Mouse (Mus musculus) thymus, postnatal 10 days (tissue): Measurements from ENCODE around the gene Zcchc3.
"Not testable (repeated sequence)": the region's sequence is repeated elsewhere in the genome, so short reads cannot be mapped to it uniquely, and the experiment has no call there.

Source experiments
- DNase-seq, 2 experiments: peaks; one replicate each; pipeline ENCODE4 v3.0.0; 2021; ENCODE audit warnings: low spot score in 2 of 2

Zcchc3 gene

GRCm38 (mm10) chr2:152414591-152415165, at the start of gene Zcchc3:
Gene Zcchc3 (minus strand): TSS chr2:152415027.
- peak in 1 of 2 experiments; percentile 19 for DNase-seq

- no peak for DNase-seq
These were observed 44.4 kb upstream of the Zcchc3 start for GRCm38 (mm10) chr2:152459241-152459640.

DNA sequence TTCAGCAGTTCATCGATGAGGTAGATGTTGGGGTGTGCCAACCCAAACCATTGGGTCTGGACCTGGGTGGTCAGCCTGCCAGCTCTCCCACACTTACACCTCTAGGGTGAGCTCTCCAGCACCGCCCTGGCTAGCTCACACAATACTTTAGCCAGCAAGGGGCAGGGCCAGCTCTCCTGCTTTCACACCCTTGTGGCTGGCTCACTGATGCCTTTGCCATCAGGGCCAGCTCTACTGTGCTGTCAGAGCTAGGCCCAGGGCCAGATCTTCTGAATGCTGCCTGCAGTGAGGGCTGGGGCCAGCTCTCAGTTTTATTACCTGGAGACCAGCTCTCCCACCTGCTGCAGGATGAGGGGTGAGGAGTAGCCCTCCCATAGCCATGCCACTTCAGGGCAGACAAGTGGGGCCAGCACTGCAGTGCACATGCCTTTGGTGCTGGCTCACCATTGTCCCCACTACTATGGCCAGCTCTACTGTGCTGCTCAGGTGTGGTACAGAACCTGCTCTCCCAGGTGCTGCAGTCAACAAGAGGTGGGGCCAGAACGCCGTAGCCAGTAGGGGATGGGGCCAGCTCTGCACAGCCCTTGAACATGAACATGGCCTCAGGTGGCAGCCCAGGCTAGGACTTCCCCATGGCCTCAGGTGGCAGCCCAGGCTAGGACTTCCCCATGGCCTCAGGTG, 37.4 kb upstream of the Zcchc3 start:
- DNase-seq = no peak

DNA sequence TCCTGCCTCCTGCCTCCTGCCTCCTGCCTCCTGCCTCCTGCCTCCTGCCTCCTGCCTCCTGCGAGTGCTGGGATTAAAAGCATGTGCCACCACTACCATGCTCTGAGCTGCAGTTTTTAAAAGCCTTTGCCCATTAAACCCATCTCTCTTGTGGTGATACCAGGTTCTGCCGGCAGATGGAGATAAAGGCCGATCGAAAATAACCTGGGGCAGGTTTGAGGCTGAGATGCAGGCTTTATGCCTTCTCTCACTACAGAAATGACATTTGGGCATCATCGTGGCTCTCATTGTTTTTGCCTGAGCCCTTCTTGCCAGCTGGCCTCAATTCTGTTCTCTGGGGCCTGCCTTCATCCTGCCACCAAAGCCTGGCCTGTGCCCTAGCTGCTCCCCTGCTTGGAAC, 35.4 kb upstream of the Zcchc3 start:
- DNase-seq = peak in 1 of 2 experiments; percentile 35

- no peak for DNase-seq
These were observed 32.6 kb upstream of the Zcchc3 start for GRCm38 (mm10) chr2:152447461-152447860.

DNA sequence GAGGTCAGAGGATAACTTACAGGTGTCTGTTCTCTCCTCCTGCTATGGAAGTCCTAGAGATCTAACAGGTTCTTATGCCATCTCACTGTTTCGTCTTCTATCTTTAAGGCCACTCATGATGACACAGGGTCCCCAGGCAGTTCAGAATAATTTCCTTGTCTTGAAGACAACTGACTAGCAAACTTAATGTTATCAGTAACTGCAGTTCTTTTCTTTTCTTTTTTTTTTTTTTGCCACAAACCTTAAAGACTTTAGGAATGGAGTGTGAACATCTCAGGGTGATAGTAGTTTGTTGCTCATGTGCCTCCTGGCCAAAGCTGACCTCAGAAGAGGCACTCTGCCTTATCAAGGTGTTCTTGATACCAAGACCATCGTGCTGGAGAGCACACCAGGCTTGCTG, 31.8 kb upstream of the Zcchc3 start:
- DNase-seq = no peak

DNA sequence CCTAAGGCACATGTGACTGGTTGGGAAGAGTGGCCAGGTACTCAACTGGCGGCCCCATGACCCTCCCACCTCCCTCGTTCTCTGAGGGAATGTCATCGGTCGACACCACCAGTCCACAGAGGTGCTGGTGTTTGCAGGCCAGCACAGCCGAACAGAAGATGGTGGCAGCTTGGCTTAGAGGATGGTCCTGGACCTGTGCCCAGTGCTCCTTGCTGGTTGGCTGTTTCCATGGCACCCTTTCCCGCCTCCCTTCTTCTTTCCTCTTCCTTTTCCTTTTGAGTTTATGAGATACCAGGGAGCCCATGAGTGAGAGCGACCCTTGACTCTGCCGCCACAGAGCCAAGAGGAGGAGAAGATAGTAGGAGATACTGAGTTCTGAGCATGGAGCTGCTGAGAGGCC, 28.5 kb upstream of the Zcchc3 start:
- no peak for DNase-seq

DNA sequence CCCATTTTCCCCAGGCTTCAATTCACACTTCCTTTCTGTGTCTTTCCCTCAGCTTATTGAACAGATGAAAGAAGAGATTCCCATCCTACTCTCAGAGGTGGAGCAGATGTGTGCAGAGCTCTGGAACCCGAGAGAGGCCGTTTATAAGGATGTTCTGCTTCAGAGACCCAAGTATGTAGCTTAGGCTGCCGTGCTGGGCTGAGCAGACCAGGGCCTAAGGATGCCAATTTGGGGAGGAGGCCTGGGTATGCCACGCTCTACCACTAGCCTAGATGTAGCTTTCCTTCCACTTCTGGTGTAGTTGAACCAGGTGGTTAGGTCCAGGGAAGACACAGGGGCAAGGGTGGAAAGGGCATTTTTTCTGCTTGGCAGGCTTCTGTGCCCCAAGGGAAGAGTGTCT, 27.5 kb upstream of the Zcchc3 start:
- no peak for DNase-seq

DNA sequence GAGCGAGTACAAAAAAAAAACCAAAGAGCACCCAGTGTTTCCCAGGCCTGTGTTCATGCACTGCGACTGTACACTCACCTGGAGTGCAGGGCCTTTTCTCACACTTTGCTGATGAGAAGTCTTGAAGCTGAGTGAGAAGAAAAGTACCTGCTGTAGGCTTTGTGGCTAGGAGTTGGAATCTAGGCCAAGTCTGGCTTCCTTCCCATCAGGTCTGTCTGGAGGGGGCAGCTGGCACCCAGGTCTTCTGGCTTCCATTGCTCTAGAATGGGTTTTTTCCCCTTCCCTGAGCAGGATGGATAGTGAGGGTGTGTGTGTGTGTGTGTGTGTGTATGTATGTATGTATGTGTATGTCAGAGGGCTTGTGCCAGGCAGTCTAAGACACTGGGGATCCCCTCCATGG, 25.0 kb upstream of the Zcchc3 start:
- DNase-seq = no peak

GRCm38 (mm10) chr2:152438963-152439362, 24.1 kb upstream of the Zcchc3 start:
- DNase-seq = no peak

- peak; percentile 51 to 87 for DNase-seq
These were observed 22.4 kb upstream of the Zcchc3 start for GRCm38 (mm10) chr2:152436983-152437860.

DNA sequence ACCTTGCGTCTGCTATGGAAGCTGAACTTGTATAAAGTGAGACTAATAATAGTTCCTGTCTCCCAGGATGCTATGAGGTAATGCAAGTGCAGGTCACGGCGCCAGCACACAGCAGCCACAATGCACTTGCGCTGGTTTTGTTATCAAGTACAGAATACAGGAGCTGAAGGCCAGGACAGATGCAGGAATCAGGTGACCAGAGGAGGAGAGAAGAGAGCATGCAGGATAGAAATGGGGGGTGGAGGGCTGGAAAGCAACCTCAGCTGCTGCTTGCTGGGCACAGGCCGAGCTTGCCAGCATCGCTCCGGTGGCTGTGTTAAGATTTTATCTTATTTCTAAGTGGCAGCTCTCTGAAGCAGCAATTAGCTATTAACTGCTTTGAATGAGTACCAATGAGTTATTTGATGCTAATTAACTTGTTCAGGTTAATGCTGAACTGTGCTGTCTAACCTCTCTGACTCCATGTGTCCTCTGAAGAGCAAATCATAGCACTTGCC, 21.6 kb upstream of the Zcchc3 start:
- DNase-seq = no peak

DNA sequence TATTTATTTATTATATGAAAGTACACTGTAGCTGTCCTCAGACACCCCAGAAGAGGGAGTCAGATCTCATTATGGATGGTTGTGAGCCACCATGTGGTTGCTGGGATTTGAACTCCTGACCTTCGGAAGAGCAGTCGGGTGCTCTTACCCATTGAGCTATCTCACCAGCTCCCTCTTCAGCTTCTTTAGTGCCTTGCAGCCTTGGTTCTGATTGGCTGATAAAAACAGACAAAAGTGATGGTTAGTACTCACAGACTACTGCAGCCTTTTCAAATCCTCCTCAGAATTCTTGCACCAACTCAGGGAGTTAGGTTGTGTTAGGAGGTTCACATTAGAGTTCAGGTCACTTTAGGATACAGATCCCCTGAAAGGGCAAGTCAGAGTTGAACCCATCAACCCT, 13.7 kb upstream of the Zcchc3 start:
- DNase-seq = not testable (repeated sequence)

DNA sequence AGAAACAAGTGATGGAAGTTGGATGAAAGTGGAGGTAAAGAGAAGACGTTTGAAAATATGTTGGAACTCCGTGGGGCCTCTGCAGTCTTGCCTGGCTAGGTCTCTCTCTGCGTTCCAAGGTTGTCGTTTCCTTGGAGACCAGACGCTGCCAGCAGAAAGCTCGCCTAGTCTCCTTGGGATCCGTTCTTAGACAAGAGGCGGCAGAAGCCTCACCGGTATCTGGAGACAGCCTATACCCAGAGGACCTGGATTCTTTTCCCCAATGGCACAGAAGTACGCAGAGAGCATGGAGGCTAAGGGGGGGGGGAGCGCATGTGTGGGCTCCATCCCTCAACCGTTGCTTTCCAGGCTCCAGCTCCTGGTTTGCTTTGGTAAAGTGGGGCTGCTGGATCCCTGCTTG, 12.7 kb upstream of the Zcchc3 start:
- no peak for DNase-seq

DNA sequence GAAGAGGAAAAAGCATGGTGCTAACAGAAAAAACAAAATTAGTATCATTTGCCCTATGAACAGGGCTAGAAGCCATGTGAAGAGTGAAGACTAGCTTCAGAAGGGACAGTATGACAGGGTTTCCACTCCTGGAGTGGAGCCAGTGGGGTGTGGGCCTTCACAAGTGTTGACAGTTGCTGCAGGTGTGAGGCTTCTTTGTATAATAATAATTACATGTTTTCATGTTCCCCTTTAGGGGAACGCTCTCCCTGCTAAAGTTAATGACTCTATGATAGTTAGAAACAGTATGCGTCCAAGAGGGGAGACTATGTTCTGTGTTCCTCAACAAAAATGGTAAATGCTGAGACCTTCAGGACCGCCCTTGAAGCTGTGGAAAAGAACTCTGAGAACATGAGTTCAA, 959 bp upstream of the Zcchc3 start:
- DNase-seq = no peak

DNA sequence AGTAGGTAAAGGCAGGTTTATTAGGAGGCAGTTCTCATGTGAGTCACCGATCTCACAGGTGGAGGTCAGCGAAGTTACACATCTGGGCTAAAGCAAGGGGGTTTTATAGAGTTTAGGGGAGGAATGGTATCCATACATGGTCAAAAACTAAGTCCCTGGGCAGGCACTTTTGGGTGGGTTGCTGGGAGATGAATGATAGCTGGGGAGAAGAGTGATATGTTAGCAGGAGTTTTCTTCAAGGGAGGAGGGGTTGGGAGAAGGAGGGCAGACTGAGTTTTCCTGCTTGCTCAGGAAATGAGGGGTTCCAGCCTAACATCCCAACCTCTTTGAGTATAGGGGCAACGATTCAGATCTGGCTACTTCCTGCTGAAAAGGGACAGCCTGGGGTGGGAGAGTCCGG, 460 bp upstream of the Zcchc3 start, which contains the start of gene 6820408C15Rik:
Gene 6820408C15Rik, plus strand, starts transcription at position 301 of the 400 bp plus-strand sequence.
- no peak for DNase-seq

DNA sequence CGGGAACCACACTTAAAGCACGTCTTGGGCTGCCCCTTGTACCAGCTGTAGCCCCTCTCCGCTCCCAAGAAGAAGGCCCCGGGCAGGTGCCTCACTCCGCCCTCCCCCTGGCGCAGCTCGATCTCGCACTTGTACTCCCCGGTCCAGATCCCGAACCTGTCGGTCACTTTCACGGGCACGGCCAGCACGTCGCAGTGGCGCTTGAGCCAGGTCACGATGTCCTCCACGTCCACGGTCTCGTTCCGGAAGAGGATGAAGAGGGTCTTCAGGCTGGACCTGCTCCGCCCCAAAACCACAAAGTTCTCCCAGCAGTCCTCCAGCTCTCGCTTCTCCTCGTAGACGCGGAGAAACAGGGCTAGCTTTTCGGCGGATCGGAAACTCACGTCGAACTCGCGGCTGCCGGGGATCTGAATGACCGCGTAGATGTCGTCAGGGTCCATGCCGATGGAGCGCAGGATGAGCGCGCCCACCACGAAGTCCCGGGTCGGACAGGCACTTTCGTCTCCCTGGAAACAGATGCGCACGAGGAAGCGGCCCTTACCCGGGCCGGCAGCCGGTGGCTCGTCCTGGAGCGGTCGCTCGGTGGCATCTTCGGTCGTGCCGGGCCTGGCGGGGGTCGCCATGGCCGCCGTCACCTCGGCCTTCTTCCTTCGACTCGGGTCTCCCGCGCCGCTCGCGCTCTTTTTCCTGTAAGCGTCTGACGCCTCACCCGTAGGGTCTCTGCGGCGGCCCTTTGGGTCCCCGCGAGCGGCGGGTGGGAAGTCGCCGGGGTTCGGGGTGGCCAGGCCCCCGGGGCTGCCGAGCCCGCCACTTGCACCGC, 852 bp downstream of the Zcchc3 start:
- DNase-seq = peak in 1 of 2 experiments; percentile 10

- DNase-seq = no peak
These were observed 1.6 kb downstream of the Zcchc3 start for GRCm38 (mm10) chr2:152413158-152413764.

GRCm38 (mm10) chr2:152412526-152413157, 2.2 kb downstream of the Zcchc3 start:
- DNase-seq = no peak

DNA sequence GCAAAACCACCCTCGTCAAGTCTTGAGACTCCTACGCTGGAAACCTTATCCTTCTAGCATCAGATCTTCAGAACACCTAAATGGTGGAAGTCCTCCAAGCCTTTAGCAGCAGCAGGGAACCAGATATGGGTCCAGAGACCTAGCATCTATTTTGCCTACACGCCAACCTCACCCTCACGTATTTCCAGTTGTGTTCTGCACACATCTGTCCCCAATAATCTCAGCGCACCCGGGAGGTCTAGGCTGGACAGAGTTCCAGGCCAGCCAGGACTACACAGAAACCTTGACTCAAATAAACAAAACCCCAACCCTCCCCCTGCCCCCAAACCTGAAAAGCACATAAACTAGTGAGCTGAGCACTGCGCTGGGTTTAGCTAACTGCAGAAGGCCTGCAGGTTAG, 3.4 kb downstream of the Zcchc3 start:
- DNase-seq = no peak

- DNase-seq = no peak
These were observed 3.9 kb downstream of the Zcchc3 start for GRCm38 (mm10) chr2:152410971-152411371.
